Mouse (Mus musculus) 416B (cell line): ENCODE measurements at regions not wholly inside any gene's neighbourhood (a gene's known extent, or its start where the extent isn't known, plus 50 kb on each side); places are given as distances from the start of the nearest gene placed in this dataset.

Source experiments
- DNase-seq: peaks from one replicate; pipeline ENCODE4 v3.0.0; 2011; ENCODE audit warnings: low read depth

GRCm38 (mm10) chr3:52543006-52543405 lies 274.9 kb downstream of the Foxo1 start:
- DNase-seq: no peak

GRCm38 (mm10) chr3:52540862-52541380 lies 272.8 kb downstream of the Foxo1 start:
- DNase-seq: no peak

GRCm38 (mm10) chr3:52539813-52540378 lies 271.8 kb downstream of the Foxo1 start:
- no peak for DNase-seq

DNA sequence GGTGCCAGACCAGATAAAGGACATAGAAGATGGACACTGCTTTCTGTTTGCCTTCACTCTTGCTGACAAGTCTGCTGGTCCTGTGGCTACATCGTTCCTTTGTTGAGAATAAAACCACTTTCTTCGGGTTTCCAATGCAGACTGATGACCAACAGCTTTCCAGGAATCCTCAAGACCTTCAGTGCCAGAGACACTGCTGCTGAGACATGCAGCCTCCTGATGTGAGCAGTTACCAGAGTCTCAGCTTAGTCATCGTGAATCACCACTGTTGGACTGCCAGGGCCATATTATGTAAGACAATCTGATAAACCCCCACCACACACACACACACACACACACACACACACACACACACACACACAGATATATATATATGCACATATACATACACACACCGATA lies 270.2 kb downstream of the Foxo1 start:
- peak; percentile 65 for DNase-seq

DNA sequence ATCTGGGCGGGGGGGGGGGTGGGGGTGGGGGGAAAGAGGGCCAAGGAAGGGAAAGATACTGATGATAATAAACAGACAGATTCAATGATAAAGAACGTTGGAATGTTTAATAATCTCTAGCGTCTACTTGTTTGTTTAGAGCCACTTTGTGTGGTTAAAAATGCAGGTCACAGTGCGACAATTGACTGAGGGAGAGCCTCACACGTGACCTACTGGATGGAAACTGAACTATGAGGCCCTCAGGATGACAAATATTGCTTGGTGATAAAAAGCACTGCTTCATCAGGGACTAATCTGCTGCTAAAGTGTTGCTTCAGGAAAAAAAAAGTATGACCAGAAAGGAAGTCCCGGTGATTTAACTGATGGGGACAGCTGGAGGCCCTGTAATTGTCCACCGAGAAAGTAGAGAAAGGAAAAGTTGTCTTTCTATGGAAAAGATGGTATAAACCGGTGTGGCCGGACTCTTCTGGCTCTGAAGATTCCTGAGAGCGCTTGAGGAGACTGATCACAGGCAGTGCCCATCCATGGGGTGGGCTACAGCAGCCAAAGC lies 269.3 kb downstream of the Foxo1 start:
- no peak for DNase-seq

DNA sequence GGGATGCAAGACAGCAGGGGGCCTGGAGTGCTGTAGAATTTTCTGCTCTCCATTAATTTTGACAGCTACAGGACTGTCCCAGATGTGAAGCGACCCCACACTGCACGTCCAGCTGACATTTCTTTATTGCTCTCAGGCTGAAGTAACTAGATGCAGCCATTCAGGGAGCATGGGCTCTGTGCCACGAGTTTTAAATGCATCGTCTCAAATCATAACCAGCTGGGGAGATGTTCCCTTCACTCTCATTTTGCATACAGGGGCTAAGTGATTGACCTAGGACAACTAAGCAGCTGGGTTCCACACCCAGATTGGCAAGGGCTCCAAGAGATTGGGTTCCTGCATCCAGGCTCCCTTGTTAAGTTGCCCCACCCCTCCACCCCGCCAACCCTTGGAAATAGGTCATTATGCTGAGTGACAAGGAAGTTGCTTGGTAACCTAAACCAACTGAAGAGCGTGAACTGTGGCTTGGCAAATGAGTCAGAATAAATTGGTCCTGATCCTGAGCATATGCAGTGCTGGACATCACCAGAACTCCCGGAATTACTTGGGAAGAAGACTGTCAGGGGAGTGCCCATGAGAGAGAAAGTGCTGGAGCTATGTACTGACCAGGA lies 267.4 kb downstream of the Foxo1 start:
- DNase-seq: no peak

- no peak for DNase-seq
Observed at GRCm38 (mm10) chr3:52534118-52534517, 266.0 kb downstream of the Foxo1 start.

GRCm38 (mm10) chr3:52531686-52532351 lies 263.7 kb downstream of the Foxo1 start:
- no peak for DNase-seq

DNA sequence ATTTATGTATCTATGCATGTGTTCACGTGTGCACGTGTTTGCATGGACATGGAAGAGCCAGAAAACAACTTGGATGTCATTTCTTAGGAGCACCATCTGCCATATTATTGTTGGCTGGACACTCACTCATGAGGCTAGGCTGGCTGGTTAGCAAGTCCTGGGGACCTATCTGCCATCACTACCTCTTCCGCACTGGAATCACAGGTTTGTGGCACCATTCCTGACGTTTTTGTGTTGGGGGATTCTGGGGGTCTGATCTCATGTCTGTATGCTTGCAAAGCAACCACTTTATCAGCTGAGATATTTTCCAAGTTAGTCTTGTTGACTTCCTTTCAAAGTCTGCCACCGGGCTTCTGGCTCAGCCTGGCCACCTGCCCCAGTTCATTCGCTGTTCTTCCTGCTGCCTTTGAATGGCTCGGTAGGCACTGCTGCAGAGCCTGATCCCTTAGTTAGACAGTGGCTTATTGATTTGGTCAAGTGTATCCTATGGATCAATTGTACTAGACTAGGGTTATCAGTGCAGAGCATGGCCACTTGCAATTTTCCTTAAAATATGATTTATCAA lies 262.4 kb downstream of the Foxo1 start:
- DNase-seq: no peak

DNA sequence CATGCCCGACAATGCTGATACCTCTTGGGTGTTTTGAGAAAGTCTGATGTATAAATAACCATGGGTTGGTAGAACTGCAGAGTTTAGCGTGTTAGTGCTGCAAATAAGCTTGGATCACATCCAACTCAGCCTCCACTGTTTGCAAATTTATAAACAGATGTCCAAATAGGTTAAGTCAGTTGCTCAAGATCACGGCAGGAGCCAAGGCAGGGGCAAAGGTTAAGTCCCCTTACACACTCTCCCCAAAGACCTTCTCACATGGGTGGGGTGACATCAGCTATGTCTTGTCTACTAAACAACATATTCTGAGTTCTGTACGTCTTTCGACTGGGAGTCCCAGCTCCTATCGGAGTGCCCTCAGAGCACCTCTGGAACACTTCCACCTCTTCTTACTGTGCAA lies 261.0 kb downstream of the Foxo1 start:
- DNase-seq: no peak

GRCm38 (mm10) chr3:52528521-52528920 lies 260.4 kb downstream of the Foxo1 start:
- no peak for DNase-seq

GRCm38 (mm10) chr3:52527781-52528180 lies 259.6 kb downstream of the Foxo1 start:
- no peak for DNase-seq

GRCm38 (mm10) chr3:52527010-52527754 lies 259.0 kb downstream of the Foxo1 start:
- no peak for DNase-seq

DNA sequence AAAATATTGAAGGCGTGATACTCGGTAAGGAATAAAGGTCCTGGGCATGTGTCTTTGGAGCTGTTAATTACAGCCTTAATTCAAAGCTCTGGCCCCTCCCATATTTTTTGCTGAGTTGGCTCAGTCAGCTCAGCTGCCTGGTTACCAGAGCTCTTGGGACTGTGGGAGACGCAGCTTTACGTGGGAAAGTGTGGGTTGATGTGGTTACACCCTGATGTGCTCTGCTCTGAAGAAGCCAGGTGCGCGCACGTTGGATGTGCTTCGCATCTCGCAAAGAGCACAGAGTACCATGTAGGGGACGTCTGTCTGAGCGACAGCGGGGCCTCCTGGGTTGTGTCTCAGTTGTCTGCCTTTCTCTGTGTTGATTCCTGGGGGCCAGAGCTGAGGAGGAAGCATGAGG lies 254.8 kb downstream of the Foxo1 start:
- DNase-seq: no peak

DNA sequence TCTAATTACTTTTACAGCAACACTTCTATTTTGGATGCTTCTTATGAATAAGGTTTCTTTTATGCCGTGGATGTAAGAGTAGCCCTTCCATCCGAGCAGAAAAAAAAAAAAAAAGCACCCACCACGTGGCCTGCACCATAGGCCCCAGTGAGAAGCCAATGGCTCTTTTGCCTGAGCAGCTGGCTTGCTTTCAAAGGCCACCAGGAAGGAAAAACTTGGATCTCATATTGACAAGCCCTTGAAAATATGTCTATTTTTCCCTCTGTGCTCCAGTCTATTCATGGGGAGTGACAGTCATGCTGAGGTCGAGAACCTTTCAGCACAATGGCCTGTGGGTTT lies 252.4 kb downstream of the Foxo1 start:
- DNase-seq: no peak

DNA sequence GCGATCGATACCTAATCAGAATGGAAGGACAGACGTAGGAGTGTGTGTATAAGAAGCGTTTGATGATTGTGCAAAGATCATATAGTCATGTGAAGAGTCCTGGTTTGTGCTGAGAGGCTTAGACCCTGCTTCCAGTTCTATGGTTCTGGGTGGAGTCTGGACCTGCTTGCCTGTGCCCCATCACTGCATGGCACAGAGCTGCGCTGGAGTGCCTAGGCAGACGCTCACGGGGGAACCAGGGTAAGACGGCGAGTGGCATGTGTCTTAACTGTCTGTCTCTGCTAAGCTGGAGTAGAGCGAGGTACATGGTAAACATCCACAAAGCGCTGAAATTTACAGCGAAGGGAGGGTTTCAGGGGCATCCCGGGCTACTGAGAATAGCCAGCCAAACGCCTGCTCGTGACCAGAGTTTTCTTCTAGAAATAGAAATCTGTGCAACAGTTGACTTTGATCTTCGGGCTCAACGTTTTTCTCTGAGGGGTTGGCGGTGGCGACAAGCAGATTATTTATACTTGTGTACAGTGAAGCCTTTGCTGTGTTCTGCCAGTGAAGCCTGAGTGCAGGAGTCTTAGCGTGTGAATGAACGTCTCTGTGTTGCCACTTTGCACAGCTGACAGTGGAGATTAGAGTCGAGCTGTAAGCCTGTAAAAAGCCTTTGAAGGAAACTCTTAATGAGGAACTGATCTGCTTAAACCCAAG lies 251.9 kb downstream of the Foxo1 start:
- DNase-seq: no peak

DNA sequence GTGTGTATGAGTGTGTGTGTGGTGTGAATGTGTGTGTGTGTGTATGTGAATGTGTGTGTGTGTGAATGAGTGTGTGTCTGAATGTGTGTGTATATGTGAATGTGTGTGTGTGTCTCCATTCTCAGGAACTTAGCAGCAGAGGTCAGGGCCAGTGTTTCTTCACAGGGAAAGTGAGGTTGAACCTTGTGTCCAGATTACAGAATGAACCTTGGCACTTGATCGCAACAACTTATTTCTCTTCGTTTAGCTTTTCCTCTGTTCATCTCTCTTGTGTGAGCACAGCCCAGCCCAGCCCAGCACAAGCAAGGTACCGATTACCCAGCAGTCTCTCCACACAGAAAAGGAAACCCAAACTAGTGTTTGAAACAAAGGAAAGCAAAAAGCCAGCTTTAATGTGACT lies 249.7 kb downstream of the Foxo1 start:
- DNase-seq: no peak

- no peak for DNase-seq
Observed at GRCm38 (mm10) chr3:52516691-52517090, 248.6 kb downstream of the Foxo1 start.

DNA sequence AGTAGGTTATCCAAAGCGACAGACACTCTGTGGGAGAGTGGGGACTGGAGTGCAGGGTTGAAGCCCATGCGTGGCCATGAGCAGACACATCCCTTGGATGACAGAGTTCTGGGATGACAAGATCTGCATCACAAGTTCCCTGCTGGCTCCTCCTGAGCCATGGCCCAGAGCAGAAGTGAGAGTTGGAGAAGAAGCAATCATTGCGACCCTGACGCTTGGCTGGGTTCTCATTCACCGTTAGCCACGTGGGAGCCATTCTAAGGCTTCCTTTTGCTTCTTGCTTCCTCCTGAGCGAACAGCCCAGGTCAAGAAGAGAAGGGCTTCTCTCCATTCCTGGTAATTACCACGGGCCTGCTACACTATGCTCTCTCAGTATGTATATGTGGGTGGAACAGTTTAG lies 244.6 kb downstream of the Foxo1 start:
- DNase-seq: no peak

- no peak for DNase-seq
Observed at GRCm38 (mm10) chr3:52511549-52511948, 243.4 kb downstream of the Foxo1 start.

GRCm38 (mm10) chr3:52510831-52511230 lies 242.7 kb downstream of the Foxo1 start:
- DNase-seq: no peak
